Mouse (Mus musculus) kidney, adult 2 months (tissue): ENCODE measurements around the gene Upf2.

Experiments
- CTCF ChIP-seq: fragments of 200-500 bp; conservative IDR thresholded peaks from 2 replicates; pipeline ENCODE4 v1.5.1; 2011; ENCODE audit warnings: low read depth, mild to moderate bottlenecking, control low read depth, low read length, moderate library complexity, mixed read lengths; ENCODE audit not compliant: insufficient read depth, insufficient read length
- POLR2A ChIP-seq: fragments of 200-500 bp; IDR thresholded peaks from one replicate; pipeline ENCODE4 v1.6.1; 2011; ENCODE audit warnings: low read depth, low read length, control low read depth

- TF ChIP-seq CTCF = no peak
- no peak for TF ChIP-seq POLR2A
These were observed 11.4 kb upstream of the Upf2 start for GRCm38 (mm10) chr2:5939911-5940310.
